Mouse (Mus musculus) MEL (cell line): Measurements from ENCODE around the gene Serinc5. TPM values are rescaled to one million over a fixed set of nuclear protein-coding genes. Genes with fewer than 3 reads are reported as not detected.

Experiments used
- DNase-seq: peaks from one replicate; pipeline ENCODE4 v3.0.0; 2011; ENCODE audit warnings: low read depth, low spot score
- H3K27ac ChIP-seq: 2 replicates; pipeline ENCODE4 v1.5.1; 2012; ENCODE audit warnings: low read depth, mild to moderate bottlenecking, control low read depth, low read length, moderate library complexity; ENCODE audit not compliant: control insufficient read depth
- H3K27me3 ChIP-seq, 2 experiments: fragments of 150-350 bp in 1 of 2; sonication (generic) in 1 of 2; 2 replicates each; pipeline ENCODE4 v1.6.1; 2012; ENCODE audit warnings: low read length in 2 of 2, mild to moderate bottlenecking in 2 of 2, improper control_type of control experiment in 1 of 2, moderate library complexity in 1 of 2; ENCODE audit not compliant: insufficient read depth in 2 of 2, control insufficient read depth in 1 of 2
- H3K36me3 ChIP-seq, 2 experiments: 2 replicates each; pipeline ENCODE4 v1.6.1; 2012 to 2014; ENCODE audit warnings: low read length in 2 of 2, improper control_type of control experiment in 1 of 2, inconsistent platforms in 1 of 2, mild to moderate bottlenecking in 1 of 2; ENCODE audit not compliant: insufficient read depth in 2 of 2, control insufficient read depth in 1 of 2
- H3K4me1 ChIP-seq, 2 experiments: fragments of 150-350 bp in 1 of 2; sonication (generic) in 1 of 2; 2 replicates each; pipeline ENCODE4 v1.6.1; 2012; ENCODE audit warnings: low read length in 2 of 2, improper control_type of control experiment in 1 of 2, mild to moderate bottlenecking in 1 of 2; ENCODE audit not compliant: insufficient read depth in 2 of 2, control insufficient read depth in 1 of 2
- H3K4me3 ChIP-seq, 2 experiments: fragments of 150-350 bp in 1 of 2; sonication (generic) in 1 of 2; 2 replicates each; pipeline ENCODE4 v1.5.1; 2012; ENCODE audit warnings: low read depth in 2 of 2, low read length in 2 of 2, mild to moderate bottlenecking in 2 of 2, moderate library complexity in 2 of 2, control low read depth in 1 of 2, improper control_type of control experiment in 1 of 2; ENCODE audit not compliant: control insufficient read depth in 1 of 2, insufficient read depth in 1 of 2
- H3K79me2 ChIP-seq: 2 replicates; pipeline ENCODE4 v1.6.1; 2012; ENCODE audit warnings: mild to moderate bottlenecking, low read length, moderate library complexity; ENCODE audit not compliant: control insufficient read depth, poor library complexity, insufficient read depth
- H3K9ac ChIP-seq: 2 replicates; pipeline ENCODE4 v1.6.1; 2012; ENCODE audit warnings: low read depth, mild to moderate bottlenecking, control low read depth, low read length, moderate library complexity; ENCODE audit not compliant: control insufficient read depth, poor library complexity, severe bottlenecking
- H3K9me3 ChIP-seq: fragments of 150-350 bp; sonication (generic); replicated peaks from 2 replicates; pipeline ENCODE4 v1.6.1; 2012; ENCODE audit warnings: mild to moderate bottlenecking, low read length, improper control_type of control experiment, moderate library complexity; ENCODE audit not compliant: insufficient read depth
- BHLHE40 ChIP-seq: IDR thresholded peaks from 2 replicates; pipeline ENCODE4 v1.6.1; 2012; ENCODE audit warnings: low read depth, mild to moderate bottlenecking, inconsistent platforms, low read length, improper control_type of control experiment, borderline replicate concordance
- CHD2 ChIP-seq: IDR thresholded peaks from 2 replicates; pipeline ENCODE4 v1.6.1; 2011; ENCODE audit warnings: low read length, improper control_type of control experiment
- CTCF ChIP-seq, 3 experiments: IDR thresholded peaks in 2 of 3; conservative IDR thresholded peaks in 1 of 3; 2 replicates each; pipeline ENCODE4 v1.5.1; 2011 to 2012; ENCODE audit warnings: low read length in 3 of 3, low read depth in 2 of 3, mild to moderate bottlenecking in 2 of 3, improper control_type of control experiment in 1 of 3, inconsistent platforms in 1 of 3, mixed read lengths in 1 of 3, moderate library complexity in 1 of 3; ENCODE audit not compliant: control insufficient read depth in 1 of 3, insufficient read depth in 1 of 3, poor library complexity in 1 of 3, severe bottlenecking in 1 of 3
- E2F4 ChIP-seq: IDR thresholded peaks from 2 replicates; pipeline ENCODE4 v1.6.1; 2011; ENCODE audit warnings: low read depth, low read length, improper control_type of control experiment, borderline replicate concordance
- ELF1 ChIP-seq: IDR thresholded peaks from 2 replicates; pipeline ENCODE4 v1.6.1; 2014; ENCODE audit warnings: low read depth, mild to moderate bottlenecking, inconsistent platforms, low read length, improper control_type of control experiment, moderate library complexity
- EP300 ChIP-seq, 2 experiments: IDR thresholded peaks; 2 replicates each; pipeline ENCODE4 v1.6.1; 2011; ENCODE audit warnings: improper control_type of control experiment in 2 of 2, low read length in 2 of 2, low read depth in 1 of 2, mild to moderate bottlenecking in 1 of 2
- ETS1 ChIP-seq: IDR thresholded peaks from 2 replicates; pipeline ENCODE4 v1.6.1; 2012; ENCODE audit warnings: low read depth, mild to moderate bottlenecking, inconsistent platforms, low read length, improper control_type of control experiment, moderate library complexity
- GABPA ChIP-seq: IDR thresholded peaks from 2 replicates; pipeline ENCODE4 v1.6.1; 2012; ENCODE audit warnings: low read depth, mild to moderate bottlenecking, inconsistent platforms, low read length, improper control_type of control experiment, moderate library complexity
- GATA1 ChIP-seq: IDR thresholded peaks from 2 replicates; pipeline ENCODE4 v1.6.1; 2011; ENCODE audit warnings: low read depth, low read length, improper control_type of control experiment
- JUND ChIP-seq: IDR thresholded peaks from 2 replicates; pipeline ENCODE4 v1.6.1; 2011; ENCODE audit warnings: low read depth, mild to moderate bottlenecking, improper control_type of control experiment, low read length
- KAT2A ChIP-seq: conservative IDR thresholded peaks from 2 replicates; pipeline ENCODE4 v1.6.1; 2012; ENCODE audit warnings: low read depth, low read length, improper control_type of control experiment, inconsistent platforms
- MAFK ChIP-seq: IDR thresholded peaks from 2 replicates; pipeline ENCODE4 v1.6.1; 2011; ENCODE audit warnings: low read depth, mild to moderate bottlenecking, low read length, improper control_type of control experiment, borderline replicate concordance
- MAX ChIP-seq: IDR thresholded peaks from 2 replicates; pipeline ENCODE4 v1.6.1; 2011; ENCODE audit warnings: low read length, improper control_type of control experiment
- MEF2A ChIP-seq: IDR thresholded peaks from 2 replicates; pipeline ENCODE4 v1.6.1; 2014; ENCODE audit warnings: low read depth, mild to moderate bottlenecking, inconsistent platforms, low read length, improper control_type of control experiment; ENCODE audit not compliant: poor library complexity, insufficient replicate concordance, severe bottlenecking; ENCODE audit errors: extremely low read depth
- MYC ChIP-seq: IDR thresholded peaks from 2 replicates; pipeline ENCODE4 v1.6.1; 2011; ENCODE audit warnings: low read depth, mild to moderate bottlenecking, low read length, improper control_type of control experiment, moderate library complexity
- NELFE ChIP-seq: IDR thresholded peaks from 2 replicates; pipeline ENCODE4 v1.6.1; 2011; ENCODE audit warnings: low read depth, low read length, improper control_type of control experiment
- NRF1 ChIP-seq: IDR thresholded peaks from 2 replicates; pipeline ENCODE4 v1.6.1; 2014; ENCODE audit warnings: low read depth, mild to moderate bottlenecking, inconsistent platforms, low read length, improper control_type of control experiment, moderate library complexity; ENCODE audit not compliant: poor library complexity, insufficient read depth, severe bottlenecking
- POLR2A ChIP-seq, 2 experiments: IDR thresholded peaks; 2 replicates each; pipeline ENCODE4 v1.6.1; 2011 to 2012; ENCODE audit warnings: low read length in 2 of 2, mild to moderate bottlenecking in 2 of 2, control low read depth in 1 of 2, improper control_type of control experiment in 1 of 2, low read depth in 1 of 2, moderate library complexity in 1 of 2; ENCODE audit not compliant: control insufficient read depth in 1 of 2, insufficient read depth in 1 of 2, poor library complexity in 1 of 2
- POLR2AphosphoS5 ChIP-seq: IDR thresholded peaks from 2 replicates; pipeline ENCODE4 v1.6.1; 2012; ENCODE audit warnings: low read depth, borderline replicate concordance, mild to moderate bottlenecking, inconsistent platforms, low read length, moderate library complexity, mixed read lengths
- RCOR1 ChIP-seq: IDR thresholded peaks from 2 replicates; pipeline ENCODE4 v1.6.1; 2012; ENCODE audit warnings: low read depth, mild to moderate bottlenecking, inconsistent platforms, low read length, improper control_type of control experiment
- SIN3A ChIP-seq: IDR thresholded peaks from 2 replicates; pipeline ENCODE4 v1.6.1; 2012; ENCODE audit warnings: low read length, improper control_type of control experiment, inconsistent platforms
- SMC3 ChIP-seq: IDR thresholded peaks from 2 replicates; pipeline ENCODE4 v1.6.1; 2011; ENCODE audit warnings: low read depth, low read length, improper control_type of control experiment
- TAL1 ChIP-seq: IDR thresholded peaks from 2 replicates; pipeline ENCODE4 v1.6.1; 2012; ENCODE audit warnings: mild to moderate bottlenecking, inconsistent platforms, low read length, moderate library complexity, mixed read lengths
- TBP ChIP-seq: IDR thresholded peaks from 2 replicates; pipeline ENCODE4 v1.8.0; 2011; ENCODE audit warnings: low read depth, low read length, improper control_type of control experiment
- TCF12 ChIP-seq: IDR thresholded peaks from 2 replicates; pipeline ENCODE4 v1.6.1; 2014; ENCODE audit warnings: low read depth, mild to moderate bottlenecking, inconsistent platforms, low read length, improper control_type of control experiment, moderate library complexity
- USF2 ChIP-seq, 2 experiments: IDR thresholded peaks; 2 replicates each; pipeline ENCODE4 v1.6.1; 2011 to 2012; ENCODE audit warnings: improper control_type of control experiment in 2 of 2, low read length in 2 of 2, borderline replicate concordance in 1 of 2, inconsistent platforms in 1 of 2, low read depth in 1 of 2, mild to moderate bottlenecking in 1 of 2; ENCODE audit not compliant: insufficient read depth in 1 of 2
- ZC3H11A ChIP-seq: IDR thresholded peaks from 2 replicates; pipeline ENCODE4 v1.6.1; 2012; ENCODE audit warnings: low read depth, mild to moderate bottlenecking, inconsistent platforms, low read length, improper control_type of control experiment
- ZKSCAN1 ChIP-seq: IDR thresholded peaks from 2 replicates; pipeline ENCODE4 v1.6.1; 2012; ENCODE audit warnings: low read depth, mild to moderate bottlenecking, inconsistent platforms, low read length, improper control_type of control experiment, moderate library complexity
- ZNF384 ChIP-seq: IDR thresholded peaks from 2 replicates; pipeline ENCODE4 v1.6.1; 2012; ENCODE audit warnings: low read depth, mild to moderate bottlenecking, inconsistent platforms, low read length, improper control_type of control experiment
- polyA plus RNA-seq, 2 experiments: library from polyadenylated mRNA; stranded (reverse) in 1 of 2; unstranded in 1 of 2; fragments of >175 nt in 1 of 2; fragments of >200 nt in 1 of 2; gene quantifications; 2 replicates each; pipeline versions ENCODE4 v1.2.1 to v1.2.4; 2012; ENCODE audit warnings: low replicate concordance in 2 of 2, low read depth in 1 of 2; ENCODE audit not compliant: insufficient read length in 2 of 2, insufficient read depth in 1 of 2, missing spikeins in 1 of 2
- total RNA-seq: library from RNA; depleted of rRNA; stranded (reverse); fragments of 300-350 nt; gene quantifications from 2 replicates; pipeline ENCODE4 v1.2.3, GENCODE M21; 2012

Serinc5 gene
- total and polyA plus RNA-seq, 3 experiments = 4.0 to 8.8 TPM; not detected in 1

DNA sequence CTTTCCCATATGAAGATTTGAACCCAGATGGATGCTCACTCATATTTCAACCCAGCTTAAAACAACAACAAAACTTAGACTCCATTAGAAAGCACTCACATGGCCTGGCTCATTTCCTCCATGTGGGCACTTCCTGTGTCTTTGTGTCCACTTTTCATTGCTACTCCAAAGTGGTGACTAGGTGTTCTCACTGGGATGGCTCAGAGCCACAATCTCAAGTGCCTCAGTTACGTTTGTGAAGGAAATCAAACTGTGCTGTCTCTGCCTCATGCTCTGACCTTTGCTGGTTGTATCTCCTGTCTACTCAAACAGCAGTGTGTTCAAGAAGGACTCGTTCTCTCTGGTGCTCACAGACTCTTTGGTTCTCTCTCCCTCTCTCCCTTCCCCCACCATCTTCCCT is 70.7 kb downstream of the Serinc5 start:
- Histone ChIP-seq H3K79me2 (no peaks in the 10 kb centered on the region), H3K27me3 (no peaks in the 10 kb centered on the region), H3K4me1 (no peaks in the 10 kb centered on the region), H3K9ac (no peak overlapping the region), H3K36me3 (no peaks in the 10 kb centered on the region), H3K4me3 (no peak overlapping the region), H3K27ac (no peak overlapping the region), H3K9me3 (no peaks in the 10 kb centered on the region)
- DNase-seq = no peak
- TF ChIP-seq TCF12 = no peak
- no peak for TF ChIP-seq TAL1
- TF ChIP-seq CTCF (IDR thresholded peaks at IDR 0.05 in 2 of 3, conservative IDR thresholded peaks at IDR 0.05 in 1 of 3; ENCODE audit: control insufficient read depth in 1 of 3, insufficient read depth in 1 of 3, low read depth in 2 of 3, low read length in 3 of 3, poor library complexity in 1 of 3, severe bottlenecking in 1 of 3) = no peak
- TF ChIP-seq EP300 (IDR thresholded peaks at IDR 0.05; ENCODE audit: low read depth in 1 of 2, low read length in 2 of 2) = no peak
- TF ChIP-seq BHLHE40 = no peak
- no peak for TF ChIP-seq JUND
- TF ChIP-seq USF2 (IDR thresholded peaks at IDR 0.05; ENCODE audit: borderline replicate concordance in 1 of 2, insufficient read depth in 1 of 2, low read depth in 1 of 2, low read length in 2 of 2) = no peak
- no peak for TF ChIP-seq CHD2
- TF ChIP-seq MYC = no peak
- TF ChIP-seq ELF1 = no peak
- no peak for TF ChIP-seq KAT2A
- no peak for TF ChIP-seq ZKSCAN1
- TF ChIP-seq SIN3A = no peak
- TF ChIP-seq POLR2A (IDR thresholded peaks at IDR 0.05; ENCODE audit: control insufficient read depth in 1 of 2, insufficient read depth in 1 of 2, low read depth in 1 of 2, low read length in 2 of 2, poor library complexity in 1 of 2) = no peak
- no peak for TF ChIP-seq NELFE
- TF ChIP-seq TBP = no peak
- TF ChIP-seq MAFK = no peak
- TF ChIP-seq NRF1 = no peak
- TF ChIP-seq MEF2A = no peak
- TF ChIP-seq POLR2AphosphoS5 = no peak

DNA sequence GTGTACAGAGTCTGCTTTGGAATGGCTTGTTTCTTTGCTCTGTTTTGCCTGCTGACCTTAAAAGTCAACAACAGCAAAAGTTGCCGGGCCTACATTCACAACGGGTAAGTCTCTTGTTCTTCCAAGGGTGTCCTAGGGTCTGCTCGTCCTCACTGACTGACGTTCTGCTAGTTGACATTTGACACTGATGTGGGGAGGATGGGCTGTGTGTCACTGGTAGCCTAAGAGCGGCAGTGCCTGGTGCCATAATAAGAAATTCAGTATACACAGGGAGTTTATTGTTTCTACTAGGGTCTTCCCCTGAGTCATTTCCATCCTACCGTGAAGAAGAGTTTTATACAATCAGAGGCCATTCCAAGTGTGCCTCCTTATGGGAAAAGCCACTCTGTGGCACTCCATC is 71.9 kb downstream of the Serinc5 start:
- DNase-seq = no peak
- no peaks in the 10 kb centered on the region for H3K27me3 ChIP-seq
- no peak overlapping the region for H3K4me3 ChIP-seq
- H3K36me3 ChIP-seq = no peaks in the 10 kb centered on the region
- no peaks in the 10 kb centered on the region for H3K4me1 ChIP-seq
- no peaks in the 10 kb centered on the region for H3K9me3 ChIP-seq
- H3K27ac ChIP-seq = no peak overlapping the region
- no peak overlapping the region for H3K9ac ChIP-seq
- no peaks in the 10 kb centered on the region for H3K79me2 ChIP-seq
- no peak for TF ChIP-seq E2F4
- no peak for TF ChIP-seq POLR2AphosphoS5
- TF ChIP-seq SMC3 = no peak
- no peak for TF ChIP-seq BHLHE40
- TF ChIP-seq RCOR1 = no peak
- TF ChIP-seq TCF12 = no peak
- TF ChIP-seq ETS1 = no peak
- TF ChIP-seq GATA1 = no peak
- TF ChIP-seq TAL1 = no peak
- no peak for TF ChIP-seq GABPA
- TF ChIP-seq CHD2 = no peak
- TF ChIP-seq ZKSCAN1 = no peak
- no peak for TF ChIP-seq ZC3H11A
- no peak for TF ChIP-seq MAX
- TF ChIP-seq EP300 (IDR thresholded peaks at IDR 0.05; ENCODE audit: low read depth in 1 of 2, low read length in 2 of 2) = no peak
- TF ChIP-seq CTCF (IDR thresholded peaks at IDR 0.05 in 2 of 3, conservative IDR thresholded peaks at IDR 0.05 in 1 of 3; ENCODE audit: control insufficient read depth in 1 of 3, insufficient read depth in 1 of 3, low read depth in 2 of 3, low read length in 3 of 3, poor library complexity in 1 of 3, severe bottlenecking in 1 of 3) = no peak
- no peak for TF ChIP-seq MEF2A
- no peak for TF ChIP-seq SIN3A
- no peak for TF ChIP-seq ZNF384
- TF ChIP-seq, all 39 proteins: peak for 0
